Mouse (Mus musculus): ENCODE measurements around the gene Prodh2.
"Not testable (repeated sequence)": the region's sequence is repeated elsewhere in the genome, so short reads cannot be mapped to it uniquely, and the experiment has no call there.

Prodh2 gene

GRCm38 (mm10) chr7:30493401-30493931 is at the start of gene Prodh2:
Prodh2 (plus strand) TSS chr7:30493622.
- in situ Hi-C loops (cut with MboI; ENCODE audit: low sequenced_read_pairs) = loop anchor here (5.0 kb wide), 1 partner anchor 51 kb away; no protein-coding TSS in a partner anchor

DNA sequence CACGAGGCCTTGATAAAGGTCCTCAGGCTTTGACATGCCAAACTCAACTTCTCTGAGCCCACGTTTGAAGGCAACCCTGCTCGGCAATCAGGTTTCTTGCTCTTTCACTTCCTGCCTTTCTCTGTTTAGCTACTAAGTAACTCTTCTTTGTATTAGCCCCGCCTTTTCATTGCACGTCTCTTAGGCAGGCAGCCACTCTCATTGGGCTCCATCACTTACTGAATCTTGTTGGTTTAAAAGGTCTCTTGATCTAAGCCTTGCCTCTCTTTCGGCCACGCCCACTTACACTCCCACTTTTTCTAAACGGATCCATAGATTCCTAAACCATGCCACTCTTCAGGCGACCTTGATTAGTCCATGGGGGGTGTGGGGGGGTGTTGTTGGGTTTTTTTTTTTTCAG is 49.7 kb upstream of the Prodh2 start:
- in situ Hi-C loops (cut with MboI; ENCODE audit: low sequenced_read_pairs) = loop anchor here (5.0 kb wide), 1 partner anchor 49 kb away; the partner anchor contains the start of gene Prodh2

- in situ Hi-C loops (cut with MboI; ENCODE audit: low sequenced_read_pairs) = loop anchor here (5.0 kb wide), 1 partner anchor 48 kb away; the partner anchor contains the start of gene Prodh2
These were observed 49.1 kb upstream of the Prodh2 start for GRCm38 (mm10) chr7:30444154-30444970.

GRCm38 (mm10) chr7:30444971-30445751 is 48.3 kb upstream of the Prodh2 start, which contains the start of gene Aplp1:
Aplp1 (minus strand) TSS chr7:30445535.
- in situ Hi-C loops (cut with MboI; ENCODE audit: low sequenced_read_pairs) = loop anchor here (5.0 kb wide), 1 partner anchor 47 kb away; the partner anchor contains the start of gene Prodh2

- in situ Hi-C loops (cut with MboI; ENCODE audit: low sequenced_read_pairs) = no loop called here
These were observed 43.2 kb upstream of the Prodh2 start for GRCm38 (mm10) chr7:30450241-30450640.

GRCm38 (mm10) chr7:30453327-30453726 is 40.1 kb upstream of the Prodh2 start:
- in situ Hi-C loops (cut with MboI; ENCODE audit: low sequenced_read_pairs) = no loop called here

DNA sequence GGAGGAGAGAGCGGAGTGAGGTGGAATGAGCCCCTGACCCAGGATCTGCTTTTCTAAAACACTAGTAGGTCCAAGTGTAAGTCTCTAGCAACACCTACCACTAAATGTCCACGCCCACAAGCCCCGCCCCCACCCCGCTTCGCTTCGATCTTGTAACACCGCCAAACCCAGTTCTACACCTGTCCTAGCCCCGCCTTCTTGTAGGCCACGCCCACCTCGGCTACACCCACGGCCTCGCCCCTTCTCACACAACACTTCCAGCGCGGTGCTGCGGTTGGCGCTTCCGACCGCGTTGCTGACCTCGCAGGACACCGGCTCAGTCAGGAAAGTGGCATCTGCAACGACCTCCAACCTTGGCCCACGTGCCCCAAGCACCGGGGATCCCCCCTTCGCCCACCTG is 39.7 kb upstream of the Prodh2 start:
- in situ Hi-C loops (cut with MboI; ENCODE audit: low sequenced_read_pairs) = no loop called here

DNA sequence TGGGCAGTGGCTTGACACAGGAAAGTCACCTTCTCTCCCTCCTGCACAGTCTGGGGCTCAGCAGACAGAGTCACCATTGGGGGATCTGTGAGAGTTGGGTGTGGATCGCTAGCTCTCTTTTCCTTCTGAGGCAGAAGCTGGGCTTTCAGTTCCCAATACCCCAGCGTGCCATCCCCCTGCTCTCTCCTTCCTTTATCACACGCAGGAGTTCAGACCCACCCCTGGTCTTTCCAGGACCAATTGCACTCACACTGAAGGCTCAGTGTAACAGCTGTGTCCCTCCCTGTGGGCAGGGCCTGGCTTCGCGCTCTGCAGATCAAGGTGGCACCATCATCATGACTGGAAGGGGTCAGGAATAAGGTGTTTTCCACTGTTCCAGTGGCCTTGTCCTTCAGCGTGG is 39.2 kb upstream of the Prodh2 start:
- in situ Hi-C loops (cut with MboI; ENCODE audit: low sequenced_read_pairs) = no loop called here

- in situ Hi-C loops (cut with MboI; ENCODE audit: low sequenced_read_pairs) = no loop called here
These were observed 36.9 kb upstream of the Prodh2 start for GRCm38 (mm10) chr7:30456487-30456886.

DNA sequence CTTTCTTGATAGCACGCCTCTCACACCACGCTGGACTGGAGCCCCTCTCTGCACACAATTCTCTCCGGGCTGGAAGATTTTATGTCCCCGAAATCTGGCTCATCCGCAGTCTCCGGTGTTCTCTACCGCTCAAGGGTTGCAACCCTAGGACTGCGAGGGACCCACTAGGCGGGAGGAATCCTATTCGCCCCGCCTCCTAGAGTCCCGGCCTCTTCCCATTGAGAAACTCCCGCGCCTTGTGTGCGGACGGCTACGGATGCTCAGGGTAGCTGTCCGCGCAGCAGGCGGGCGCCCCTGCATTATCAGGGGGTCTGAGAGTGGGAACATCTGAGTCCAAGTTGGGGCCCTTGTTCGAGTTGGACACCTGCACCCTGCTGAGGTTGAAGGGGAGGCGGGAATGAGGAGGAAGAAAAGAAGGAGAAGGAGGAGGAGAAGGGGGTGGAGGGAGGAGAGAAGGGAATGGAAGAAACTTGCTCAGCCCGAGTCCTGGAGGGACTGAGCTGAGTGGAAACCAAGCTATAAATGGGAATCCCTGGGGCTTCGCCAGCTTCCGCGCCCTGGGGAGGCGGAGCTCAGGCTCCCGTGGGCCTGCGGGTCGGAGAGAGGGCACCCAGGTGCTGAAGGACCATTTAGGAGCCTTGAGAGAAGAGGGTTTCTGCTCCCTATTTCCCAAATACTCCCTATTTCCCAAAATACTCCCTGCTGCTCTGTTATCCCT is 36.4 kb upstream of the Prodh2 start:
- in situ Hi-C loops (cut with MboI; ENCODE audit: low sequenced_read_pairs) = no loop called here

GRCm38 (mm10) chr7:30457629-30458330 is 35.6 kb upstream of the Prodh2 start, which contains the start of the genes Kirrel2 and Nphs1:
Kirrel2 (minus strand) TSS chr7:30457690.
Nphs1 (plus strand) TSS chr7:30458315.
- in situ Hi-C loops (cut with MboI; ENCODE audit: low sequenced_read_pairs) = no loop called here

DNA sequence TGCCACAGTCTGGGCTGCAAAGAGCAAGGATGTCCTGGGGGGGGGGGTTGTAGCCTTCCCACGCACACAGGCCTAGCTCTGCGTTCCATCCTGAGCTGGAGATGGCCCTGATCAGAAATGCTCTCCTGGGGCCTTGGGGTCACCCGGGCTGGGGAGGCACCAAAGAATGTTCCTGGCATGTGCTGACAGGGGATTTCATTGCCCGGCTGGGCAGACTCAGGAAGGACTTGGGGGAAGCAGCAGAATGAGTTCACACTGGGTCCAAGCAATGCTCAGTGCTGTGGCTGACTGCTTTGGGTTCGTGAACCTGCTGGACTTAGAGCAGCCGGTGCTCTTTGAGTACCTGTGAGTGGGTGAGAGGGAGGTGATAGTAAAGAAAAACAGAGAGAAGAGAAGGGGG is 33.9 kb upstream of the Prodh2 start:
- in situ Hi-C loops (cut with MboI; ENCODE audit: low sequenced_read_pairs) = no loop called here

GRCm38 (mm10) chr7:30463568-30463967 is 29.9 kb upstream of the Prodh2 start:
- in situ Hi-C loops (cut with MboI; ENCODE audit: low sequenced_read_pairs) = no loop called here

GRCm38 (mm10) chr7:30463996-30464395 is 29.4 kb upstream of the Prodh2 start:
- in situ Hi-C loops (cut with MboI; ENCODE audit: low sequenced_read_pairs) = no loop called here

DNA sequence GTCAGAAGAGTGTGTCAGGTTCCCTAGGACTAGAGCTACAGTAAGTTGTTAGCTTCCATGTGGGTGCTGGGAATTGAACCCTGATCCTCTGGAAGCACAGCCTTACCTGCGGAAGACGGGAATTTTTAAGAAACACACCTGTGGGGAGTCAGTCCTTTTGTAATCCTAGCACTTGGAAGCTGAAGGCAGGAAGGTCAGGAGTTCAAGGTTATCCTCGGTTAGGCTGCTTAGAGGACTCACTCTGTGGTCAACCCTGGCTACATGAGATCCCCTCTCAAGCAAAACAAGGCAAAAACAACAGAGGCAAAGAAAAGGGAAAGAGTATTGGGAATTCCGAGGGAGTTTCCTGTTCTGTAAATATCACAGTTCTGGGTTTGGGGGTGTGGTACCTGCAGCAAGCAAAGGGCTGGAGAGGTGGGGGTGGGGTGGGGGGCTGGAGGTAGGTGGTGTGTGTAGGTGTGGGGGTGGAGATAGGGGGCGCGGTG is 28.6 kb upstream of the Prodh2 start:
- in situ Hi-C loops (cut with MboI; ENCODE audit: low sequenced_read_pairs) = no loop called here

DNA sequence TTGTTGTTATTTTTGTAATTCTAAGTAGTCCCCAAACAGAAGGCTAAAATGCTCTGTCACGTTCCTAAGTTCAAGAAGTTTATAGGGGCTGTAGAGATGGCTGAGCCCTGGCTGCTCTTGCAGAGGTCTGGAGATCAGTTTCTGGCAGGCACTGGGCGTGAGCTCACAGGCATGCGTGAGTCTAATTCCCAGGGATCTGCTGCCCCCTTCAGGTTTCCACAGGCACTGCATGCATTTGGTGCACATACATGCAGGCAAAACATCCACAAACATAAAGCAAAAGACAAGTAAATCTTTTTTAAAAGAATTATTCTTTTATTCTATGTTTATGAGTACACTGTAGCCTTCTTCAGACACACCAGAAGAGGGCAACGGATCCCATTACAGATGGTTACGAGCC is 21.0 kb upstream of the Prodh2 start:
- in situ Hi-C loops (cut with MboI; ENCODE audit: low sequenced_read_pairs) = no loop called here

DNA sequence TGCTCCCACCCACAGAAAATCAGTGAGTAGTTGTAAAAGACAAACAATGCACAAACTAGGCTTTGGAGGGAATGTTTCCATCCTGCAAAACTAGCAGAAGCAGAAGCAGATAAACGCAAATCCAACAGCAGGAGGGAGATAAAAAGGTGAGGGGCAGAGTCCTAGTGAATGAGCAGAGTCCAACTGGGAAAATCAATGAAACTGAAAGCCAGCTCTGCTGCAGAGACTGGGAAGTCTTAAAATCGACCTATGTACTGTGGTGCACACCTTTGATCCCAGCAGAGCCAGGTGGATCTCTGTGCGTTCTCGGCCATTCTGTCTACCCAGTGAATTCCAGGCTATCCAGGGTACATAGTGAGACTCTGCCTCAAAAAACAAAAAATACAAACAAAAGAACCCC is 18.4 kb upstream of the Prodh2 start:
- in situ Hi-C loops (cut with MboI; ENCODE audit: low sequenced_read_pairs) = no loop called here

DNA sequence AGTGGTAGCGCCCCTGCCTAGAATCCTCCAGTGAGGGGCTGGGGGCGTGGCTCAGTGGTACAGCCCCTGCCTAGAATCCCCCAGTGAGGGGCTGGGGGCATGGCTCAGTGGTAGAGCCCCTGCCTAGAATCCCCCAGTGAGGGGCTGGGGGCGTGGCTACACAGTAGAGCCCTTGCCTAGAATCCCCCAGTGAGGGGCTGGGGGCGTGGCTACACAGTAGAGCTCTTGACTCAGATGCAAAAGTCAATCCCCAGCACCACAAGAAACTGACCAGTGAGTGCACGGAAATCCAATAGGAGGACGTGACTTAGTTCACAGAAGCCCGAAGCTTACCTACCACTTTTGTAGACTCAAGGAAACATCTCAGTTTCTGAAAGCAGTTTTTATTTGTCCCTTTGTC is 17.3 kb upstream of the Prodh2 start:
- in situ Hi-C loops (cut with MboI; ENCODE audit: low sequenced_read_pairs) = not testable (repeated sequence)

DNA sequence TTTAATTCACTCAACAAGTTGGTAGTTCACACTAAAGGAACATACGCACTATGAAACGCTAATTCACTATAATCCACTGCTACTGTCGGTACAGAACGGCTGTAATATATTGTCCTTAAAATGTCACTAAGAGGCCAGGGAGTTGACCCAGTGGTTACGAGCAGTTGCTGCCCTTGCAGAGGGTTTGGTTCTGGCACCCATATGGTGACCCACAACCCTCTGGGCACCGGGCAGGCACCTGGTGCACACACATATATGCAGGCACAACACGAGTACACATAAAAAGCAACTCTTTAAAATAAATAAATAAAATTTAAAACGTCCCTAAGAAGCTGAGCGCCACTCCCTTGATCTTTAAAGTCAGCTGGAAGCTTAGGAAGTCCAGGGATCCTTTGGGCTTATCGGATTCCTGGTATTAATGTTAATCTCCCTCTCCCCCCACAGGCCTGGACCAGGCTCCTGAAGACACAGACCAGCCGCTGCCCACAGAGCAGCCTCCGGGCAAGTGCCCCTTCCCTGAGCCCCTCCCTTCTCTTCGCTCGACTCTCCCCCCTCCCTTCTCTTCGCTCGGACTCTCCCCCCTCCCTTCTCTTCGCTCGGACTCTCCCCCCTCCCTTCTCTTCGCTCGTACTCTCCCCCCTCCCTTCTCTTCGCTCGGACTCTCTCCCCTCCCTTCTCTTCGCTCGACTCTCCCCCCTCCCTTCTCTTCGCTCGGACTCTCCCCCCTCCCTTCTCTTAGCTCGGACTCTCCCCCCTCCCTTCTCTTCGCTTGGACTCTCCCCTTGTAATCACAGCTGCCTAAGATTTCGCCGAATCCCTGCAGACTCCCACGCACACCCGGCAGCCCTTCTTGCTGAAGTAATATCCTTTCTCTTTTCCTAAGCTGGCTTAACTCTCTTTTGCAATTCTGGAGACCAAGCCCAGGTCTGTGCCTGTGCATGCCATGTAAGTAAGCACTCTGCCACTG is 15.7 kb upstream of the Prodh2 start:
- in situ Hi-C loops (cut with MboI; ENCODE audit: low sequenced_read_pairs) = no loop called here

Data from CH12F3 (cell line).